Mouse (Mus musculus) heart, adult 9 months (tissue): Measurements from ENCODE around the gene Tmem131l.

Source experiments
- DNase-seq, 2 experiments: peaks; one replicate each; pipeline ENCODE4 v3.0.0; 2022; ENCODE audit warnings: low spot score in 2 of 2

Tmem131l gene

GRCm38 (mm10) chr3:84039646-84040475 is at the start of gene Tmem131l:
TSS of gene Tmem131l (minus strand) at chr3:84040175.
- DNase-seq, result peak; percentile 71 to 73

- DNase-seq, result no peak
Measured at GRCm38 (mm10) chr3:84086921-84087320, 46.9 kb upstream of the Tmem131l start.

GRCm38 (mm10) chr3:84086337-84086736 is 46.4 kb upstream of the Tmem131l start:
- DNase-seq, result no peak

GRCm38 (mm10) chr3:84085429-84085828 is 45.5 kb upstream of the Tmem131l start:
- no peak for DNase-seq

- no peak for DNase-seq
Measured at GRCm38 (mm10) chr3:84081208-84081722, 41.3 kb upstream of the Tmem131l start.

- DNase-seq, result no peak
Measured at GRCm38 (mm10) chr3:84080074-84080473, 40.1 kb upstream of the Tmem131l start.

GRCm38 (mm10) chr3:84077505-84077904 is 37.5 kb upstream of the Tmem131l start:
- no peak for DNase-seq

- DNase-seq, result no peak
Measured at GRCm38 (mm10) chr3:84076543-84077332, 36.8 kb upstream of the Tmem131l start.

GRCm38 (mm10) chr3:84075516-84075915 is 35.5 kb upstream of the Tmem131l start:
- no peak for DNase-seq

- DNase-seq, result no peak
Measured at GRCm38 (mm10) chr3:84074777-84075176, 34.8 kb upstream of the Tmem131l start.

GRCm38 (mm10) chr3:84071641-84072040 is 31.7 kb upstream of the Tmem131l start:
- no peak for DNase-seq

- no peak for DNase-seq
Measured at GRCm38 (mm10) chr3:84070811-84071210, 30.8 kb upstream of the Tmem131l start.

GRCm38 (mm10) chr3:84068831-84069709 is 29.1 kb upstream of the Tmem131l start:
- peak in 1 of 2 experiments; percentile 24 for DNase-seq

GRCm38 (mm10) chr3:84065825-84066224 is 25.9 kb upstream of the Tmem131l start:
- DNase-seq, result no peak

- no peak for DNase-seq
Measured at GRCm38 (mm10) chr3:84063369-84063914, 23.5 kb upstream of the Tmem131l start.

- peak; percentile 23 for DNase-seq
Measured at GRCm38 (mm10) chr3:84061523-84062453, 21.8 kb upstream of the Tmem131l start.

- no peak for DNase-seq
Measured at GRCm38 (mm10) chr3:84060946-84061345, 21.0 kb upstream of the Tmem131l start.

GRCm38 (mm10) chr3:84060128-84060527 is 20.2 kb upstream of the Tmem131l start:
- no peak for DNase-seq

- DNase-seq, result no peak
Measured at GRCm38 (mm10) chr3:84059676-84060075, 19.7 kb upstream of the Tmem131l start.

- no peak for DNase-seq
Measured at GRCm38 (mm10) chr3:84059261-84059660, 19.3 kb upstream of the Tmem131l start.
